Mouse (Mus musculus): ENCODE measurements around the gene Bfsp1. TPM values are rescaled to one million over a fixed set of nuclear protein-coding genes. Genes with fewer than 3 reads are reported as not detected.

Bfsp1 gene
- polyA plus RNA-seq (2015; fragmentation: Nextera tagmentation; extraction: Ambion mirVana), result 1.5 and 1.6 TPM in 2 replicates

DNA sequence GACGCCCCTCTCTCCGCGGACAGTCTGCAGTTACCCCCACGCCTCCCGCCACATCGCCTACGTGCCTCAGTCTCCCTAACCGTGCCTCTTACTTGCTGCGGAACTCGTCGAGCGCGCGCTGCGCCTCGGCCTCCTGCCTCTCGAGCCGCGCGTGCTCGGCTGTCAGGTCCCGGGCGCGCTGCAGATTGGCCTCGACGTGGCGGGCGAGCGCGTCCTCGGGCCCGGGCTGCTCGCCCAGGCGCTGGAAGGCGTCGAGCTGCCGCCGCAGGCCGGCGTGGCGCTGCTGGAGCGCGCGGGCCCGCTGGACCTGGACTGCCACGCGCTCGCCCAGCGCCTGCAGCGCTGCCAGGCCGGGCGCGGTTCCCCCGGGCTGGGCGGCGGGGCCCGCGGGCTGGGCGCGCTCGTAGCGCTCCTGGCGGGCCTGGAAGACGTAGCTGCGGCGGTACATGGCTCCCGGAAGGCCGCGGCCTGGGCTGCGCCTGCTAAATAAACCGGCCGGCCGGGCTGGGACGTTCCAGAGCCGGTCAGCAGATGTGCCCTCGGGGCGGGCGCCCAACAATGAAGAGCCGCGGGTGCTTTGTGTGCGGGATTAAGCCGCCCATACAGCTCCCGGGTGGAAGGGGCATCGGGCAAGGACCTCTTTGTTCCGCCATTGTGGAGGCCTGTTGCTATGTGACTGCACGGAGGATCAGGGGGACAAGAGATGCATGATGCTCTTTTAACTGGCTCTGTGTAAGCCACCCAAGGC is at the start of gene Bfsp1:
Gene Bfsp1 (minus strand): TSS at position 690 of the 748 bp plus-strand sequence.
- TF ChIP-seq EP300 (optimal IDR thresholded peaks at IDR 0.05) (no peak), CTCF (IDR thresholded peaks at IDR 0.05; ENCODE audit: low read depth) (no peak)
- DNase-seq (ENCODE audit: low spot score) (peak; percentile 77), ATAC-seq (ENCODE audit: low FRiP score, low TSS enrichment) (peak; percentile 93)
- H3K9me3 ChIP-seq (ENCODE audit: control insufficient read depth, low read length), result no peaks in the 10 kb centered on the region
- H3K27ac ChIP-seq (replicated peaks), result peak within 1 kb of the TSS; percentile 61; the same call in 1 of the 2 replicates
- WGBS, result 4% methylated on average over 79 of the region's 86 CpGs
- H3K36me3 ChIP-seq (ENCODE audit: control insufficient read depth, insufficient read depth, low read length), result no peaks in the 10 kb centered on the region
- peak within 1 kb of the TSS; percentile 82 for H3K9ac ChIP-seq (ENCODE audit: low read length)
- H3K27me3 ChIP-seq (ENCODE audit: control insufficient read depth, insufficient read depth, low read length), result no peaks in the 10 kb centered on the region
- H3K4me1 ChIP-seq (replicated peaks; ENCODE audit: control insufficient read depth, insufficient read depth), result no peaks in the 10 kb centered on the region
- H3K4me3 ChIP-seq (ENCODE audit: low read depth, low read length), result peak within 1 kb of the TSS; percentile 45
- H3K4me2 ChIP-seq (replicated peaks; ENCODE audit: low read depth), result peak within 1 kb of the TSS; percentile 74

DNA sequence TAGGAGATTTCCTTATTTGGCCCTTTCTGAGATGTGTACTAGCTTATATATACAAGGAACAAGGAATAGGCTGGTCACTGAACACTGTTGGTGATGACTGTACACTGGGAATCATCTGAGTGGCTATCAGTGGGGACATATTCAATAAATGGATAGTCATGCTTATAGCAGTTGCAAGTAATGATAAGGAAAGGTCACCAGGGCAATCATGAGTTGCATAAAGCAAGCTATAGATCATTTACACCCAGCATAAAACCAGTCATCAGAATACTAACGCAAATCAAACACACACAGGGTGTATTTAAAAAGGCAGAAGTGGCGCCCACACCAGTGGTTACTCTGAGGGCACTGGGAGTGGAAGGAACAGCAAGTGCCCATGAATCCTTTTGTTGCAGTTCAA is 49.2 kb upstream of the Bfsp1 start:
- H3K4me3 ChIP-seq (ENCODE audit: low read depth, low read length), result no peak overlapping the region
- no peak for TF ChIP-seq CTCF (IDR thresholded peaks at IDR 0.05; ENCODE audit: low read depth)
- TF ChIP-seq EP300 (optimal IDR thresholded peaks at IDR 0.05), result no peak
- H3K9ac ChIP-seq (ENCODE audit: low read length), result no peak overlapping the region
- DNase-seq (ENCODE audit: low spot score) (no peak), ATAC-seq (ENCODE audit: low FRiP score, low TSS enrichment) (no peak; the same call in 1 of the 2 replicates)
- no peaks in the 10 kb centered on the region for H3K27me3 ChIP-seq (ENCODE audit: control insufficient read depth, insufficient read depth, low read length)
- no peak overlapping the region for H3K27ac ChIP-seq (replicated peaks)
- 68% methylated on average over 2 of the region's 2 CpGs for WGBS
- no peaks in the 10 kb centered on the region for H3K4me1 ChIP-seq (replicated peaks; ENCODE audit: control insufficient read depth, insufficient read depth)
- no peaks in the 10 kb centered on the region for H3K9me3 ChIP-seq (ENCODE audit: control insufficient read depth, low read length)
- no peaks in the 10 kb centered on the region for H3K36me3 ChIP-seq (ENCODE audit: control insufficient read depth, insufficient read depth, low read length)
- no peak overlapping the region for H3K4me2 ChIP-seq (replicated peaks; ENCODE audit: low read depth)

DNA sequence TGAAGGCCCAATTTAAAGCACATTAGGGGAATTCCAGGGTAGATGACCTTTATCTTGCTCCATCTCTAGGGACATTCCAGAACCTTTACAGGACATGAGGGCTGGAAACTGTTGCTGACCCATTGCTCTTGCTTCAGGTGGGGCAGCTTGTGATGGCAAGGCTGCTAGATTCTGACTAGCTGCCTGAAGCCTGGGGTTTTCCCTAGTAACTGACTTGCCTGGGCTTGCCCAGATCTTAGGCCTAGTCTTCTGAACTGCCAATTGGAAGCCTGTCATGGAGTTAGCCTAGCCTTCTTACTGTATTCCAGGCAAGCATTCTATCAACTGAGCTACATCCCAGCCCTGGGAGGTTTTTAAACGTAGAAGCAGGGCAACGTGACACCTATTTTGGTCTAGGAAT is 46.3 kb upstream of the Bfsp1 start:
- Histone ChIP-seq H3K9me3 (ENCODE audit: control insufficient read depth, low read length) (no peaks in the 10 kb centered on the region), H3K4me2 (replicated peaks; ENCODE audit: low read depth) (no peak overlapping the region), H3K36me3 (ENCODE audit: control insufficient read depth, insufficient read depth, low read length) (no peaks in the 10 kb centered on the region), H3K4me3 (ENCODE audit: low read depth, low read length) (no peak overlapping the region), H3K27ac (replicated peaks) (no peak overlapping the region), H3K9ac (ENCODE audit: low read length) (no peak overlapping the region), H3K4me1 (replicated peaks; ENCODE audit: control insufficient read depth, insufficient read depth) (no peaks in the 10 kb centered on the region), H3K27me3 (ENCODE audit: control insufficient read depth, insufficient read depth, low read length) (no peaks in the 10 kb centered on the region)
- TF ChIP-seq CTCF (IDR thresholded peaks at IDR 0.05; ENCODE audit: low read depth) (no peak), EP300 (optimal IDR thresholded peaks at IDR 0.05) (no peak)
- WGBS, result 77% methylated on average over 2 of the region's 2 CpGs
- ATAC-seq (ENCODE audit: low FRiP score, low TSS enrichment) (no peak), DNase-seq (ENCODE audit: low spot score) (no peak)

DNA sequence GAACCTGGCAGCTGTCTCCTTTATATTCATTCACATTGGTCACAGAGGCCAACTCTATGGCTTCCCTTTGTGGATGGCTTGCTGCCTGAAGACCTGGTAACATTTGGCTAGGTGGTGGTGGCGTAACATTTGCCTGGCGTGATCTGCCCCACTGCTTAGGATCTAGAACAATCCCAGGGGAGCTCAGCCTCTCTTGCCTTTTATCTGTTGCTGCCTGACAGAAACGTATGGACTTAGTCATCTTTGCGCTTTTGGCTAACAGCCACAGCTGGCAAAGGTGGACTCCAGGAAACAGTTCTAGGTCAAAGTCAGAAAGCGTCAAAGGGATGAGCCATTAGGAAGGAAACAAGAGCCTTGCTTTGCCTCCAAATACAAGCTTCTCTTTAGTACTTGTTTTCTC is 41.9 kb upstream of the Bfsp1 start:
- ATAC-seq (ENCODE audit: low FRiP score, low TSS enrichment) (no peak), DNase-seq (ENCODE audit: low spot score) (no peak)
- Histone ChIP-seq H3K4me3 (ENCODE audit: low read depth, low read length) (no peak overlapping the region), H3K9me3 (ENCODE audit: control insufficient read depth, low read length) (no peaks in the 10 kb centered on the region), H3K4me1 (replicated peaks; ENCODE audit: control insufficient read depth, insufficient read depth) (no peaks in the 10 kb centered on the region), H3K27ac (replicated peaks) (no peak overlapping the region), H3K4me2 (replicated peaks; ENCODE audit: low read depth) (no peak overlapping the region), H3K27me3 (ENCODE audit: control insufficient read depth, insufficient read depth, low read length) (no peaks in the 10 kb centered on the region), H3K9ac (ENCODE audit: low read length) (no peak overlapping the region), H3K36me3 (ENCODE audit: control insufficient read depth, insufficient read depth, low read length) (no peaks in the 10 kb centered on the region)
- 63% methylated on average over 5 of the region's 5 CpGs for whole genome bisulfite sequencing
- no peak for TF ChIP-seq CTCF (IDR thresholded peaks at IDR 0.05; ENCODE audit: low read depth)
- TF ChIP-seq EP300 (optimal IDR thresholded peaks at IDR 0.05), result no peak

DNA sequence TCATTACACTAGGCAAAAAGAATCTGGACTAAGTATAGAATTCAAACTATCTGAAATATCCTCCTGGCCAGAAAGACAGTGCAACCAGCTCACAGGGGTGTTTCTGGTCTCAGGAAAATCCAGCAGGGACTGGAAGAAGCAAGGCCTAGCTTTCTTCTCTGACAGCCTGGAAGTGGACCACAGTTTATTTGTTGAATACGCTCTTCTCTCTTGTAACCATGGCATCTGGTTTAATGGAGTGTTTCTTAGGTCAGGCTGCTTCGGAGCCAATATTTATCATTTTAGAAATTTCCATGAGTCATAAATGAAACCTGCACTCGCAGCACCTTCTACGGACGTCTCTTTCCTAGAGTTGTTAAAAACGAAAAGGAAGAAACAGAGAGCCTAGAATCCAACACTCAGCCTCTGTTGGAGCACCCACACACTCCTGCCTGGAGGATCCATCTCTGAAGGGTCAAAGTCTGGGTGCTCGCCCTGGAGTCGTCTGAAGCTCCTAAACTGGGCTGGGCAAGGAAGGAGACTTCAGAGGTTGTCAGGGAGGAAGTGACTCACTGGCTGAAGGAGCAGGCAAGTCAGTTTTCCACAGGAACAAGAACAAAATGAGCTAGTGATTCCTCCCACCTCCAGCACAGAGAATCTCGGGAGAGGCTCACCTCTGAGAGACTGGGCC is 40.5 kb upstream of the Bfsp1 start:
- H3K27me3 ChIP-seq (ENCODE audit: control insufficient read depth, insufficient read depth, low read length), result no peaks in the 10 kb centered on the region
- ATAC-seq (ENCODE audit: low FRiP score, low TSS enrichment) (peak; percentile 90), DNase-seq (ENCODE audit: low spot score) (peak; percentile 53)
- no peak overlapping the region for H3K4me2 ChIP-seq (replicated peaks; ENCODE audit: low read depth)
- TF ChIP-seq EP300 (optimal IDR thresholded peaks at IDR 0.05) (no peak), CTCF (IDR thresholded peaks at IDR 0.05; ENCODE audit: low read depth) (no peak)
- H3K4me3 ChIP-seq (ENCODE audit: low read depth, low read length), result no peak overlapping the region
- no peak overlapping the region for H3K9ac ChIP-seq (ENCODE audit: low read length)
- H3K9me3 ChIP-seq (ENCODE audit: control insufficient read depth, low read length), result no peaks in the 10 kb centered on the region
- H3K27ac ChIP-seq (replicated peaks), result peak overlapping the region; percentile 86
- WGBS, result 28% methylated on average over 9 of the region's 9 CpGs
- no peaks in the 10 kb centered on the region for H3K36me3 ChIP-seq (ENCODE audit: control insufficient read depth, insufficient read depth, low read length)
- no peaks in the 10 kb centered on the region for H3K4me1 ChIP-seq (replicated peaks; ENCODE audit: control insufficient read depth, insufficient read depth)

Data from stomach, postnatal 0 days (tissue).